Mouse (Mus musculus) testis, adult 2 months (tissue): Measurements from ENCODE around the gene Cfap100.

Experiments
- CTCF ChIP-seq: fragments of 200-500 bp; IDR thresholded peaks from 2 replicates; pipeline ENCODE4 v1.5.1; 2012; ENCODE audit warnings: low read depth, mild to moderate bottlenecking, inconsistent platforms, low read length, moderate library complexity; ENCODE audit not compliant: control insufficient read depth, insufficient read depth, insufficient replicate concordance
- POLR2A ChIP-seq: fragments of 200-500 bp; IDR thresholded peaks from 2 replicates; pipeline ENCODE4 v1.6.1; 2012; ENCODE audit warnings: low read depth, mild to moderate bottlenecking, inconsistent platforms, low read length, moderate library complexity; ENCODE audit not compliant: control insufficient read depth

DNA sequence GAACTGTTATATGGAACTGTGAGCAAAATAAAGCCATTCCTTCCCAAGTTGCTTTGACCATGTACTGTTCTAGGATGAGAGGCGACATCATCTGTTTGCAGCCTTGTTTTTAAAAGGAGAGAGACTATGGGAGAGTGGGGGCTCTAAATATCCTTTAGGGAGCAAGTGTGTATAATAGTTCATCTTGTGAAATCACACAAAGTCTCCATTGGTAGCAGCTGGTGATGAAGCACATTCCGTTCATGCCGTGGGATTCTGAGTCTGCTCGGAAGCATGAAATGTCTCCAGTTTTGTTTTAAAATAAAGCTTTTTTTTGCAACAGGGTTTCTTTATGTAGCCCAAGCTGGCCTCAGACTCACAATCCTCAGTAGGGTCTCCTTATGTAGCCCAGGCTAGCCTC is 2.6 kb downstream of the Cfap100 start:
- no peak for TF ChIP-seq CTCF
- TF ChIP-seq POLR2A = no peak
